Mouse (Mus musculus) spleen, adult 2 months (tissue): ENCODE data around the gene Syngr1.

Experiments used
- CTCF ChIP-seq: fragments of 200-500 bp; IDR thresholded peaks from 2 replicates; pipeline ENCODE4 v1.5.1; 2011; ENCODE audit warnings: mild to moderate bottlenecking, inconsistent platforms; ENCODE audit not compliant: insufficient read depth, insufficient read length, insufficient replicate concordance; ENCODE audit errors: extremely low read depth
- POLR2A ChIP-seq: fragments of 200-500 bp; IDR thresholded peaks from 2 replicates; pipeline ENCODE4 v1.6.1; 2011; ENCODE audit warnings: low read depth, low read length, inconsistent platforms

GRCm38 (mm10) chr15:80159286-80159901, 68.3 kb downstream of the Syngr1 start:
- TF ChIP-seq POLR2A = no peak
- no peak for TF ChIP-seq CTCF
